Mouse (Mus musculus) spleen, adult 2 months (tissue): Measurements from ENCODE around the gene Carmil1. TPM values are rescaled to one million over a fixed set of nuclear protein-coding genes. Genes with fewer than 3 reads are reported as not detected.

ENCODE experiments used
- DNase-seq, 2 experiments: peaks; one replicate each; pipeline versions ENCODE4 v3.0.0 to v3.0.0-alpha.2; 2012 to 2021; ENCODE audit warnings: low spot score in 2 of 2, low read depth in 1 of 2
- H3K27ac ChIP-seq: fragments of 200-500 bp; 2 replicates; pipeline ENCODE4 v1.5.1; 2012; ENCODE audit warnings: low read length, inconsistent platforms; ENCODE audit not compliant: insufficient read depth
- H3K27me3 ChIP-seq: fragments of 200-500 bp; 2 replicates; pipeline ENCODE4 v1.6.1; 2012; ENCODE audit warnings: mild to moderate bottlenecking, moderate library complexity, low read length, inconsistent platforms; ENCODE audit not compliant: control insufficient read depth, insufficient read depth
- H3K36me3 ChIP-seq: fragments of 200-500 bp; 2 replicates; pipeline ENCODE4 v1.6.1; 2012; ENCODE audit warnings: mild to moderate bottlenecking, low read length, inconsistent platforms; ENCODE audit not compliant: control insufficient read depth, insufficient read depth
- H3K4me1 ChIP-seq: fragments of 200-500 bp; 2 replicates; pipeline ENCODE4 v1.6.1; 2011; ENCODE audit warnings: inconsistent platforms; ENCODE audit not compliant: control insufficient read depth, insufficient read depth, insufficient read length
- H3K4me3 ChIP-seq: fragments of 200-500 bp; 2 replicates; pipeline ENCODE4 v1.5.1; 2011; ENCODE audit warnings: mild to moderate bottlenecking, inconsistent platforms; ENCODE audit not compliant: insufficient read depth, insufficient read length; ENCODE audit errors: extremely low read depth
- CTCF ChIP-seq: fragments of 200-500 bp; IDR thresholded peaks from 2 replicates; pipeline ENCODE4 v1.5.1; 2011; ENCODE audit warnings: mild to moderate bottlenecking, inconsistent platforms; ENCODE audit not compliant: insufficient read depth, insufficient read length, insufficient replicate concordance; ENCODE audit errors: extremely low read depth
- POLR2A ChIP-seq: fragments of 200-500 bp; IDR thresholded peaks from 2 replicates; pipeline ENCODE4 v1.6.1; 2011; ENCODE audit warnings: low read depth, low read length, inconsistent platforms
- WGBS: fragments of 180-500 bp; shearing (Covaris S2); methylation state at CpG from one replicate; pipeline ENCODE4 v1.1.7; 2018; 5-methylcytosine and 5-hydroxymethylcytosine counted together
- polyA plus RNA-seq: library from polyadenylated mRNA; depleted of rRNA; stranded (reverse); fragments of >200 nt; gene quantifications from 2 replicates; pipeline ENCODE4 v1.2.3, GENCODE M21; 2012

Gene Carmil1
- polyA plus RNA-seq, 1 experiment, result 4.3 TPM

DNA sequence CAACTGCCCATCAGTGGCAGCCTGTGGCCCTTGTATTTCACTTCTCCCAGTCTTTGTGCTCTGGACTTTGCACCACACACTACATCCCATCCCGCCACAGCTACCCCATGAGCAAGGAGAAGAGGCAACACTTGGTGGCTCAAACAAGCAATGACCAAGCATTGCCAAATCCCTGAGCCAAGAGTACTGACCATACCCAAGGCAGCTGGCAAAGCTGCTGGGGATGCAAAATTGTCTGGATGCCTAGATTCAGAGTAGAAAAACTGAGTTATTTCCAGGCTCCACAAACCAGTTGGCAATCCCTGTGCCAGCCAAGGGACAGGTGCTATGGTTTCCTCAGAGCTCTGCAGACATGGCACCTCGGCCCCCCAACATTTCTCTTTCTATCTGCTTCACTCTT is 279.5 kb downstream of the Carmil1 start:
- no peak for TF ChIP-seq POLR2A
- TF ChIP-seq CTCF, result no peak
- Histone ChIP-seq H3K36me3 (no peaks in the 10 kb centered on the region), H3K4me1 (no peaks in the 10 kb centered on the region), H3K27ac (no peak overlapping the region), H3K4me3 (no peak overlapping the region), H3K27me3 (no peaks in the 10 kb centered on the region)
- WGBS, result 68% methylated on average over 2 of the region's 2 CpGs
- no peak for DNase-seq

- WGBS, result 67% methylated on average over 2 of the region's 2 CpGs
- H3K36me3 ChIP-seq, result no peaks in the 10 kb centered on the region
Observed at GRCm38 (mm10) chr13:23998826-23999225, 281.8 kb downstream of the Carmil1 start.

GRCm38 (mm10) chr13:23994756-23995155 is 285.8 kb downstream of the Carmil1 start:
- TF ChIP-seq POLR2A, result no peak
- 71% methylated on average over 3 of the region's 3 CpGs for WGBS

More at GRCm38 (mm10) chr13:23998826-23999225, 281.8 kb downstream of the Carmil1 start:
- no peak overlapping the region for H3K27ac ChIP-seq
- no peak for DNase-seq
- no peak for TF ChIP-seq POLR2A
- no peak for TF ChIP-seq CTCF
- no peaks in the 10 kb centered on the region for H3K4me1 ChIP-seq
- no peak overlapping the region for H3K4me3 ChIP-seq
- no peaks in the 10 kb centered on the region for H3K27me3 ChIP-seq

DNA sequence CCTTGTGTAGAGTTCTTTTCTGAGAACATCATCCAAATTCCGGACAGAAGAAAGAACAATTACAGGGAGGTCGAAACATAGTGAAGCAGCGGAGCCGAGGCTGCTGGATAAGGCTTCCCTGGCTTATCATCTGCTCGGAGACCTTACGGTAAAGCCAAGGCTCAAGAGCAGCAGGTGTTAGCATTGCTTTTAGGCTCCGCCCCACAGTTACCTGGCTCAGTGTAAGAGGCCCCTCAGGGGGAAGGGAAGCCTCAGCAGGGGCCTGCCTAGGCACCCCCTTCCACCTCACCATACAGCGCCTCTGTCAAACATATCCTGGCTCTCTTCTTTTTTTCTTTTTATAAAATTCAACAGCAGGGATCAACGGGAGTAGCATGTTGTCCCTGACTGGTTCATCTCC is 286.6 kb downstream of the Carmil1 start:
- DNase-seq, result no peak
- Histone ChIP-seq H3K36me3 (no peaks in the 10 kb centered on the region), H3K27me3 (0 out of 2 replicates have a peak, but pooled peaks cover 2% of the 10 kb centered on the region), H3K27ac (no peak overlapping the region), H3K4me3 (no peak overlapping the region), H3K4me1 (no peaks in the 10 kb centered on the region)
- 30% methylated on average over 9 of the region's 9 CpGs for WGBS
- no peak for TF ChIP-seq CTCF
- TF ChIP-seq POLR2A, result no peak

More at GRCm38 (mm10) chr13:23994756-23995155, 285.8 kb downstream of the Carmil1 start:
- no peak for DNase-seq
- Histone ChIP-seq H3K4me1 (no peaks in the 10 kb centered on the region), H3K4me3 (no peak overlapping the region), H3K27ac (no peak overlapping the region), H3K27me3 (0 out of 2 replicates have a peak, but pooled peaks cover 2% of the 10 kb centered on the region), H3K36me3 (no peaks in the 10 kb centered on the region)

- Histone ChIP-seq H3K27me3 (0 out of 2 replicates have a peak, but pooled peaks cover 2% of the 10 kb centered on the region), H3K36me3 (no peaks in the 10 kb centered on the region), H3K4me1 (no peaks in the 10 kb centered on the region), H3K4me3 (no peak within 1 kb of the TSS), H3K27ac (no peak within 1 kb of the TSS)
- 4% methylated on average over 20 of the region's 20 CpGs for WGBS
- TF ChIP-seq CTCF (no peak), POLR2A (no peak)
- peak in 1 of 2 experiments; percentile 21 for DNase-seq
Observed at GRCm38 (mm10) chr13:23990928-23991327, 289.7 kb downstream of the Carmil1 start, which contains the start of gene Scgn. TSS of gene Scgn (minus strand) at chr13:23991214.

- Histone ChIP-seq H3K4me3 (no peak overlapping the region), H3K27ac (no peak overlapping the region), H3K4me1 (no peaks in the 10 kb centered on the region), H3K36me3 (no peaks in the 10 kb centered on the region), H3K27me3 (0 out of 2 replicates have a peak, but pooled peaks cover 2% of the 10 kb centered on the region)
- no peak for DNase-seq
- WGBS, result 55% methylated on average over 5 of the region's 5 CpGs
- no peak for TF ChIP-seq POLR2A
- TF ChIP-seq CTCF, result no peak
Observed at GRCm38 (mm10) chr13:23990451-23990850, 290.1 kb downstream of the Carmil1 start.

DNA sequence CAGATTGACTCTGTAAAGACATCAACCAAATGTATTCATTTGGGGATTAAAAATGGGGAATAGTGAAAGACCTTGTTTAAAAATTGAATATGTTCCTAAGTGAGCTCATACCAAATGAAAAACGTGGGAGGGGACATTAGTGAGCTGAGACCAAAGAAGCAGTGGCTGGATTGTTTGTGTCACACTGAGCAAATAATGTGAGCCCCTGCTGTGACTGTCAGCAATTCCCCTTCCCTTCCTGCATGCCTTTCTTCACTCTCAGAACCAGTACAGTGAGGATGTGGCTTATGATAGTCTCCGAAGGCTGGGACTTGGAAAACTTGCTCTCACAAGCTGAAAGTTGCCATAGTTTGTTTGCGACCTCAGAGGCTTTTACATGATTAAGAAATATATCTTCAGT is 295.5 kb downstream of the Carmil1 start:
- 67% methylated on average over 3 of the region's 3 CpGs for WGBS
- H3K4me1 ChIP-seq, result no peaks in the 10 kb centered on the region
- no peaks in the 10 kb centered on the region for H3K27me3 ChIP-seq
- no peak overlapping the region for H3K4me3 ChIP-seq
- TF ChIP-seq POLR2A, result no peak
- no peak for TF ChIP-seq CTCF
- no peak overlapping the region for H3K27ac ChIP-seq
- no peak for DNase-seq
- H3K36me3 ChIP-seq, result no peaks in the 10 kb centered on the region
